Mouse (Mus musculus): ENCODE measurements around the gene Hs1bp3. TPM values are rescaled to one million over a fixed set of nuclear protein-coding genes. Genes with fewer than 3 reads are reported as not detected.

Gene Hs1bp3
- total RNA-seq, 2 experiments from 2014 or later, result 11.0 to 16.9 TPM

GRCm38 (mm10) chr12:8364321-8364838 is 51.1 kb downstream of the Hs1bp3 start:
- no peak for DNase-seq

- DNase-seq, result peak; percentile 81
Measured at GRCm38 (mm10) chr12:8365336-8365735, 52.1 kb downstream of the Hs1bp3 start.

GRCm38 (mm10) chr12:8365905-8366576 is 52.8 kb downstream of the Hs1bp3 start:
- DNase-seq, result no peak

DNA sequence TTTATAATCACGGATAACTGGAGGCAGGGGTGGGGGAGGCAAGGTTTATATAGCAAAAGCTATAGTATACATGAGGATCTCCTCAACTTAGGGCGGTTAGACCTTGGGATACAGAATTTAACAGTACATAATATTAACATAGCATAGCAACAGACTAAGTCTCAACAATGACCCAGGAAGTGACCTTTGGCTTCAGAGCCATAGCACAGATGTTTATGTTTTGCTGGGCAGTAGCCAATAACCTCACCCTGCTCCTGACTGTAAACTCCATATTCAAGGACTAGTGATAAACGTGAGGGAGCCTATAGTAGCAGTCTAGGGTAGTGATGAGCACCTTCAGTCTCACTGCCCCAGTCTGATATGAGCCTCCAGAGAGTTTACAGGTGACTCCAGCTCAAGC is 53.5 kb downstream of the Hs1bp3 start:
- no peak for DNase-seq

- no peak for DNase-seq
Measured at GRCm38 (mm10) chr12:8371746-8372510, 58.7 kb downstream of the Hs1bp3 start.

DNA sequence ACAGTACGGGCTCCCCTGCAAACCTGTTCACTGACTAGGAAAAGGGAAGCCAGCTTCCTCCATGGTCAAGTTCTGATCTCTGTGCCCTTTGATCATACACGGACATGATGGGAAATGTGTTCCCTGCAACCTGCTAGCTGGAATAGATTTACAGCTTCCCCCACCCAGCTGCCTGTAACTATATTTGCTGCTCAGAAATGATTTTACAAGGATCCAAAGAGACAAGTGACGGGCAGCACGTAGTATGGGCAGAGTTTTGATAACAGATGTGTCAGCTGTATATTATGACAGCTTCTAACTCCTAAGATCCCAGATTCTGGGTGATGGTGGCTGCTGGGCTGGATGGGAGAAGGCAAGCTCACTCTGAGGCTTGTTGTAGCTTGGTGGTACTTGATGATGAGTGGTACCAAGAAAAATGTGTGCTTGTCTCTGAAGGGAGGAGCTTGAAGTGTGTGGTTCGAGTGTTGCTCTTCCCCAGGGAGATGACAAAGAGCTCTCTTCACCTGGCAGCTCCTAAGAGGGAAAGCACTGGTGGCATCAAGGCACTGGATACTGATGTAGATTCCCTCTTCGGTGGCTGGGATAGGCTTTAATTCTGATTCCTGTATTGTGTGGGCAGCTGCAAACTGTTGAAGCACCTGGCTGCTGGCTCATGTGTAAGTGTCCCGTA is 59.4 kb downstream of the Hs1bp3 start:
- no peak for DNase-seq

DNA sequence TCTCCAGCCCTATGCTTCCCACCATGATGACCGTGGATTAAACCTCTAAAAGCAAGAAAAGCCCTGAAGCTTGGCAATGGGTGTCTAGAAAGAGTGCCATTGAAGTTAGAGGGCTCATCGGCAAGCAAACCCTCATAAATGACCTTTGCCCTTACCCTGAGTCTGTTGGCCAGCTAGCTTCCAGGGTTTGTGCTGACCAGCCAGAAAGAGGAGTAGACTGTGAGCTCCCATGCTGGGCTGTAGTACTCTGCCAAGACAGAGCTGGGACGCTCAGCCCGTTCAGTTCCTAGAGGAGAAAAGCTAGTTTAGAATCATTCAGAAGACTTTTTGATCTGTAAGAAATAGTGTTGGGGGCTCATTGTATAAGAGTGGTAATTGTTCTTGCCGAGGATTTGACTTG is 60.5 kb downstream of the Hs1bp3 start:
- DNase-seq, result no peak

DNA sequence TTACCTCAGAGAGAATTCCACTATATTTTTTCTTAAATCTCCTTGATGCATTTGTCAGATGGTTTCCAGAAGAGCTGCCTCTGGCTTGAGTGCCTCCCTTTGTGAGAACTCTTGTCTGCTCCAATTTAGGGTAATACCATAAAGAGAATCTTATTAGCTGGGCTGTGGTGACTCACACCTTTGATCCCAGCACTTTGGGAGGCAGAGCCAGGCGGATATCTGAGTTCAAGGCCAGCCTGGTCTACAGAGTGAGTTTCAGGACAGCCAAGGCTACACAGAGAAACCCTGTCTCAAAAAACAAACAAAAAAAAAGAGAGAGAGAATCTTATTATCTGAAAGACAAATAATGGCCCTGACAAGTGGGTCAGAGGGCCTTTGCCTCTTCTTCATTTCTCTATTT is 63.9 kb downstream of the Hs1bp3 start:
- no peak for DNase-seq

- DNase-seq, result no peak
Measured at GRCm38 (mm10) chr12:8377955-8378620, 64.9 kb downstream of the Hs1bp3 start.

DNA sequence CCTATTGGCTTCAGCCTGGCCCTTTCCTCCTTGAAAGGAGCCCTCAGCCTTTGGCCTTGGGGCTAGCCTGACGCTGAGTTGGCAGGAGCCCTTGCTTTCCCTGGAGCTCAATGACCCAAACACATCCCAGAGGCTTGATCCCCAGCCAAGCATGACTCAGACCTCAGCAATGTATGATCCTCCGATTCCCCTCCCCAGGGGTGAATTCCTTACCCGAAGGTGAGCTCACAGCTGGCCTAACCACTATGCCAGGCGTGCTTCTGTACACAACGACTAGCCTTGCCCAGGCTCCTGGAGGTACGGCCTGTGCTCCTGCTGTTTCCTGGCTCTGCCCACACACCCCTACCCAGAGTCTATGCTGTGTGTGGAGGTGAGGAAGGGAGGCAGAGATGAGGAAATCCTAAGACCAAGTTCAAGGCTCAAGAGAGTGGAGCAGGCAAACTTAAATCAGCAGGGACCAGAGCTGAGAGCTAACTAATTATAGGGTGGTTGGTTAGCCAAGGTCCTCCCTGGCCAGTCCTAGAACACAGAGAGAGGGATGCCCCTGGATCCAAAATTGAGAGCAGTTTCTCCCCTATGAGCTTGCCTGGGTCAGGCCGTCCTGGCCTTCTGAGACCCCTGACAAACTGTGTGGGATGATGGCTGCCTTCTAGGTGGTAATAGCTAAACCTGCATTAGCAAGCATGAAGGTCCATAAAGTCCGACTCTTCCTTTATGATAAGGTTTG is 66.7 kb downstream of the Hs1bp3 start:
- peak; percentile 92 for DNase-seq

- no peak for DNase-seq
Measured at GRCm38 (mm10) chr12:8380944-8381343, 67.7 kb downstream of the Hs1bp3 start.

DNA sequence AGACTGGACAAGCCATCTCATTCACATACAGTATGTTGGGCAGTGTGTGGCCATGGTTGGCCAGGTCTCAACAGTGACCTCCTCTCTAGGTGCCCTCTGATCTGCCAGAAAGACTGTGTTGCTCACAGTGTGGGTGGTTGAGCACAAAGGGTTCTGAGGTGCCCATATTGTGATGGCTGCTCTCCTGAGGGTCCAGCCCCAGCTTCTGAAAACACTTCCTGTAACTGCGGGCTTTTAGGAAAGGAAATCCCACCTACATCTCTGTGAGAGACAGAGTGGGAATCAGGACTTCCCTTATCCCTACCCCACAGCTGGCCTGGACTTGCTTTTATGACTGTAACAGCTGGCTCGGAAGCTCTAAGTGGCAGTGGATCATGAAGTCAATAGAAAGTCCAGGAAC is 68.7 kb downstream of the Hs1bp3 start:
- no peak for DNase-seq

DNA sequence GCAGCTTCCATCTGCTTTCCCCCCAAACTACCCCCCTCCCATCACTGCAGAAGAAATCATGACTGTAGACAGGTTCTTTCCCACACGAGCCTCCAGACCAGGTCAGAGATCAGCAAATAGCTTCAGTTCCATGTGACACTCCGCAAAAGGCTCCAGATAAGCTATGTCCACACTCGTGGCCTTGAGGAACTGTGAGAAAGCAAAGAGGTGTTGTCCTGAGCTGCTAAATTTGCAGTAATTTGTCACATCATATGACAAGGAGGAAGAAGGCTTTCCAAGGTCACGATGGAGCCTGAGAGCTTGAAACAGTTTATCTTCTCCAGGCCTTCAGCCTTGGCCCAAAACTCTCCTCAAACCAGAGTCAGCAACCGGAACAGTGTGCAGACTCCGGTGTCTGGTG is 70.6 kb downstream of the Hs1bp3 start:
- DNase-seq, result no peak

DNA sequence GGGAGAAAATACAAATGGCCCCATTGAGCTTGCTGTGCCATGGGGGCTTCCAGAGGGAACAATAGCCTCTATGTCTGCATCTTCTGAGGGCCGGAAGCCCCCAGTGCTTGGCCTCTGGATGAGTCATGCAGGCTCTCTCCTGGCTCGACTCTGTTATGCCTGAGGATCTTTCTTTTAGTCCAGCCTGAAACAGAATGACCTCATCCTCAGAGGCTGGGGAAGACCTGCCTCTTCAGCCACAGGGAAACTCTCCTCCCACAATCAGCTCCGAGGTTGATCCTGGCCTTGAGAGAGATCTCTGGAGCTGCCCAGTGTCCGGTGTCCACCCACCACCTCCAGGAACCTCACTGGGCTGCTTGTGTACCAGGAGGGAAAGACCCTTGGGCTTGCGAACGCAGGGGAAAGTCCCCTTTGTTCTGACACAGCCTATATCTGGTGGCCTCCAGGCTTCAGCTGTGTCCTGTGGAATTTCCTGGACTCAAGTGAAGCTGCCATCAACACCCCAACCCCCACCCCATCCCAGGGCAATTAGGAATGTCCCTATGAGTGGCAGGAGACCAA is 73.3 kb downstream of the Hs1bp3 start:
- peak; percentile 54 for DNase-seq

GRCm38 (mm10) chr12:8387281-8387680 is 74.0 kb downstream of the Hs1bp3 start:
- DNase-seq, result no peak

- no peak for DNase-seq
Measured at GRCm38 (mm10) chr12:8388529-8389414, 75.5 kb downstream of the Hs1bp3 start.

- no peak for DNase-seq
Measured at GRCm38 (mm10) chr12:8393226-8393625, 80.0 kb downstream of the Hs1bp3 start.
